Mouse (Mus musculus) T-helper 2 cell (primary cell): ENCODE data around the gene Lgalsl.

Source experiments
- in situ Hi-C: fragments of 300-600 bp; cut with MboI, MseI; formaldehyde crosslinking; loops from one replicate; pipeline ENCODE4 v1.15.1; 2025; ENCODE audit warnings: high pct_unique_total_duplicates

Lgalsl gene

DNA sequence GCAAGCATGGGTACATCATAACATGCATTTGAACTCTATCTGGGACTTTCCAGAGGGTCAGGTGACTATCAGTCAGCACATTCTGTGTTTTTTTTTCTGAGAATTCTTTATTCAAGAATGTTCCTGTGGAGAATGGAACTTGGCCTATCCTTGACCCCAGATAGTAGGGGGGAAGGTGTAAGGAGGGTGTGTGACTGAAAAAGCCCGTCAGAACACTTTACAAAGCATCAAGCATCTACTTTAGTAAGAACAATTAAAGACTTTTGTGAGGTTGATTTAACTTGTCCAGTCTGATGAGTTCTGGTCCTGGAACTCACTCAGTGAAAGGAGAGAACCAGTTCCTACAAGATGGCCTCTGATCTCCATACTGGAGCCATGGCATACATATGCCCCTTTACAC lies 45.7 kb downstream of the Lgalsl start:
- in situ Hi-C loops = loop anchor here (5.0 to 25.0 kb wide), 3 partner anchors 80 to 677 kb away; no protein-coding TSS in a partner anchor

DNA sequence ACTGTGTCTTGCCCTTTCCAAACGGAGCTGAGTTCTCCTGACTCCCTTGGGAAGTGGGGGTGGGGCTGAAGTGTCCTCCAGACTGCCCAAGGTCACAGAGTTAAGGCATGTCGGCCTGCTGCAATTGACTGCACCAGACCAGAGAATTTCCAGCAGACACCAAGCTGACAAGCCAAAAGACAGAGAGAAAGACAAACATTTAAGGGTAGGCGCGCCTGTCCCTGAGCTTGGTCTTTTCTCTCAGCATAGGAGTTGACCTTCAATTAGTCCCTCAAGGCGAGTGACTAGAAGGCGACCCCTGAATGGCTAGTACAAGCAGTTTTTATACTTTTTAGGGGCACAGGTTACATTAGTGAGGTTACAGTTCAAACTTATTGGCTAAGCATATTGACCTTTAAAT lies 46.1 kb downstream of the Lgalsl start:
- in situ Hi-C loops = loop anchor here (5.0 to 25.0 kb wide), 3 partner anchors 80 to 678 kb away; no protein-coding TSS in a partner anchor

DNA sequence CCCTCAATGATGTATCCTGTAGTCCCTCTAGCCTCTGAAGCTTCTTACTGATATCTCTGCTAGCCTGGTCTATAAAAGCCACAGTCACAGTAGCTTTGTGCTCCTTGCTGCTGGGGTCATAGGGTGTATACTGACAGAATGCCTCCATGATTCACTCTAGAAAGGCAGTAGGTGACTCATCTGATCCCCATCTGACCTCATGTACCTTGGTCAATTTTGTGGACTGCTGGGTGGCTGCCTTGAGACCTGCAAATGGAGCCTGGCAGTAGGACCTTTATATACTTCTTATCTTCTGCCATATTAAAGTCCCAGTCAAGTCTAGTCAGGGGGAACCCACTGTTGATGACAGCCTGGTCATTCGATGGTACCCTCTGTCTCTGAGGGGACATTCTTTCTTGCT lies 47.4 kb downstream of the Lgalsl start:
- in situ Hi-C loops = loop anchor here (10.0 to 25.0 kb wide), 2 partner anchors 81 to 679 kb away; no protein-coding TSS in a partner anchor

DNA sequence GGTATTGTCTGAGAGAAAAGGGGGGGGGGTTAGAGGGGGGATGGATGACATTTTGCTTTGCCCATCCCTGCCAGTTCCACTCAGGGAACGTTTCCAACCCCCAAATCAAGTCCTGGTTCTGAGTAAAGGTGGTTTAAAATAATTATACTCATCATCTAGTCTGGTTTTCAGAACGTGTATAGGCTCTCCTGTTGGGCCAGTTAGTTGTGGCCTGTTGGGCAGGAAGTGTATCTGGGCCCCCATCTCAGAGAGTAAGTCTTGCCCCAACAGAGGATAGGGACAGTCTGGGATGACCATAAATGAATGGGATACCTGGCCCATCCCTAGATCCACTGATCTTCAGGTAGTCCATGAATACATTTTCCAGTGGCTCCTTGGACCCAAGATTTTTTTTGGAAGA lies 48.2 kb downstream of the Lgalsl start:
- in situ Hi-C loops = loop anchor here (10.0 to 25.0 kb wide), 2 partner anchors 82 to 680 kb away; no protein-coding TSS in a partner anchor

DNA sequence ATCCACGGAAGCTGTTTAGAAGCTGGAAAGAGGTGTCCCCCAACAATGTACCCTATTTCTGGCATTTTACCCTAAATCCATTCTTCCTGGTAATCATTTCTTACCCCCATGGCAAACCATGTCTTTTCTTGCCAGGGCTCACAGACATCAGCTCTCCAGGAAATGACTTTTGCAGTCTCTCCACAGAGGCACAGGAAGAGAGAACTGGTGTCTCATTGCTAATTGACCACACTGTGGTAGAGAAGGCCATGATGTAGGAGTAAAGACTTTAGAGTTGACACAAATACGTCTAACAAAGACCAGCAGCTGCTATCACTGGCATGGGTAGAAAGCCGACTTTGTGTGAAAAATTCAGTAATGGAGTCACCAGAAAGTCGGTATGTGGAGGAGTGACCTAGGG lies 50.5 kb downstream of the Lgalsl start:
- in situ Hi-C loops = loop anchor here (10.0 to 25.0 kb wide), 2 partner anchors 84 to 682 kb away; no protein-coding TSS in a partner anchor

DNA sequence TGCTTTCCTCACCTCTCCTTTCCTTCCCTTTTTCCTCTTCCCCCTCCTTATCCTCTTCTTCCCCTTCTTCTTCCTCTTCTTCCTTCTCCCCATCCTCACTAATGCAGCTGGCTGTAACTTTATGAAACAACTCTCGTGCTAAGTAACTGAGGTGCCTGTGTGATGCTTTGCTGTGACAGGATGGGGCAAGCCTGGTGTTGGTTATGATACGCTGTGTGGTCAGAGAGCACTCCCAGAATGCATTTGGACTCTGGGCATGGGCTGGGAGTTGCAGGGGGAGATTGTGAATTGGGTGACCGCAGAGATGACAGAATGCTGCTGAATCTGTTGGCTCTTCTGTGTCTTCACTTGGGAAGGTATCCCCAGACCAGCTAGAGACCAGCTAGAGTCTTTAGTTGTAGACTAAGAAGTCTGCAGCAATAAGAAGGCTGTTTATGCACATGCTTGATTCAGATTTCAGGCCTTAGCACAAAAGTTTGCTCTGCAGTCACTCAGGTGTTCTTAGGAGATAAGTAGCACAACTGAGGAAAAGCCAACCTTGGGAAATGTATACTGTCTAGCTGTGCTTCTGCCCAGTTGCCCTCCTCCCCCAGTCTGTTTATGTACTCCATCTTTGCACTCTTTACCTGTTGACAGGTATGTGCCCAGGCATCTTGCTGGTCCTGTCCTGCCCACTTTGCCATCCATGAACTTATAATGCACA lies 51.8 kb downstream of the Lgalsl start:
- in situ Hi-C loops = loop anchor here (25.0 kb wide), 1 partner anchor 683 kb away; no protein-coding TSS in a partner anchor

DNA sequence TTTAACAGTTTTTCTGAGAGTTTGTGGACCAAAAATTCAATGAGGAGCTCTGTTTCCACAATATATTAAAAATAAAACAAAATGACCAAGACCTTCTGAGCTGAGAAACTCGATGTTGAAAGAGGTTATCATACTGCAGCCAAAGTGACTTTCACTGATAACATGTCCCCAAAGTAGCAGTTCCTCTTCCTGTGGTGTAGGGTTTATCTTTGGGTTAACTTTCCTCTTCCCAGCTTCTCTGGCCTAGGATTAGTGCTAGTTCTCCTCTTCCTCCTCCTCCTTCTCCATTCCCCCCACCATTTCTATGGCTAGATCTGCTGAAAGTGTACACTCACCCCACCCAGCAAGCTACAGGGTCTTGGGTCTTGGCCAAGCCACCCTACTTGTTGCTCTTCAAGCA lies 52.6 kb downstream of the Lgalsl start:
- in situ Hi-C loops = loop anchor here (25.0 kb wide), 1 partner anchor 684 kb away; no protein-coding TSS in a partner anchor

DNA sequence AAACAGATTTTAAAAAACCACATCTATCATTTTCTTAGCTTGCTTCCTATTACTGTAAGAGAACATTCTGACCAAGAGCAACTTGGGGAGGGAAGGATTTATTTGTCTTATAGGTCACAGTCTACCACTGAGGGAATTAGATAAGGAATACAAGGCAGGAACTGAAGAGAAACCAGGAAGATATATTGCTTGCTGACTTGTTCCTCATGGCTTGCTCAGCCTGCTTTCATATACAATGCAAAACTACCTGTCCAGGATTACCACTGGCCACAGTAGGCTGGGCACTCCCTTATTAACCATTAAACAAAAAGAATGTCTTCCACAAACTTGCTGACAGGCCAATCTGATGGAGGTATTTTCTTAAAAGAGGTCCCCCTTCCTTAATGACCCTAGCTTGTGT lies 54.2 kb downstream of the Lgalsl start:
- in situ Hi-C loops = loop anchor here (25.0 kb wide), 1 partner anchor 686 kb away; no protein-coding TSS in a partner anchor
